In the genomic region with DNA sequence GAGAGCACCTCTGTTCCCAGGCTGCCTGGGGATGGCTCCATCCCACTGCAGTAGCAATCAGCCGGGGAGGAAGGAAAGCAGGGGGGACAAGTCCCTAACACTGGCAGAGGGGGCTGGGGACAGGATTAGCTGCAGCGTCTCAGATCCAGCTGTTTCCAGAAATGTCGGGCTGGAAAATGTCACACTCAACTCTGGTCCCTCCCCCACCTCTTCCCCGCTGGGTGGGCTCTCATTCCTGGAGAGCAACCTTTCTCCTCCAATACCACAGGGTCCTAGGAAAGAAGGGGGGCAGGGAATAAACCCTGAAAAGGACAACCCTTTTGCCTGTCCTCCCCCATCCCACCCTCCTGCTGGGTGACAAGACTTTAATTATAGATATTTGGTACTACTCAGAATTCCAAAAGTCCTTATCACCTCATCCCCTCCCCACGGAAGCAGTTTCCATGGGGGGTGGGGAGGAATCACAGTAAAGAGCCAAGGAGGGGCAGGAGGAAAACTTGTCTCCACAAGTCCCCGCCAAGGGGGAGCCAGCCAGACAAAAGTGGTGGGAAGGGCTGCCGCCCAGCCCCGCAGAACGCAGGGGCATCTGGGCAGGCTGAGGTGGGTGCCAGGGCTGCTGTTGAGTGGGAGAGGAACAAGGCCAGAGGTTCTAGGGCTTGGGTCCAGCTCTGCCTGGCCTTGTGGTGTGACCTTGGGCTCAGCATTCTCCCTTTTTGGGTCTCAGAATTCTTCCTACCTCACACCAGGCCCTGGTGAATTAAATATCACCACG, we compare ENCODE assay signal across 11 mouse cellular contexts. TPM values are rescaled to one million over a fixed set of nuclear protein-coding genes. Genes with fewer than 3 reads are reported as not detected.
A peak's percentile ranks its signal among the peaks of the same experiment; 100 is the strongest.
DNase-seq lines count a peak whose midpoint lies in the region; ATAC-seq and TF ChIP-seq lines count a peak whose summit lies in the region.
"Had no signal": no experiment of that assay in that cellular context is flagged by ENCODE, and none has a peak within 500 bp of the region (broad histone marks: within the 10 kb centered on the region; RNA-seq: fewer than 3 reads in every experiment).

No protein-coding gene starts in this region.

- H3K4me2 ChIP-seq in kidney, postnatal 0 days (ENCODE audit: low read length) = peak overlapping the region; percentile 87
- 0 out of 2 replicates have a peak overlapping the region, but pooled peaks have one; percentile 11 for H3K4me2 ChIP-seq in forebrain, postnatal 0 days (ENCODE audit: low read depth)

- peak overlapping the region; percentile 42; the same call in 1 of the 2 replicates for H3K9ac ChIP-seq in kidney, postnatal 0 days (ENCODE audit: low read depth, low read length)
- H3K9ac ChIP-seq in forebrain, postnatal 0 days = no peak overlapping the region

- H3K27me3 ChIP-seq in kidney, postnatal 0 days (ENCODE audit: insufficient read depth, low read length) = no peaks in the 10 kb centered on the region
- no peaks in the 10 kb centered on the region for H3K27me3 ChIP-seq in forebrain, postnatal 0 days (ENCODE audit: insufficient read depth, low read length)
- H3K27me3 ChIP-seq: Patski had no signal

- TF ChIP-seq CTCF in kidney, postnatal 0 days (IDR thresholded peaks at IDR 0.05; ENCODE audit: low read depth) = no peak
- TF ChIP-seq CTCF in forebrain, postnatal 0 days (IDR thresholded peaks at IDR 0.05; ENCODE audit: low read depth) = no peak

- 0 out of 2 replicates have a peak overlapping the region, but pooled peaks have one; percentile 31 for H3K27ac ChIP-seq in kidney, postnatal 0 days
- H3K27ac ChIP-seq in forebrain, postnatal 0 days (ENCODE audit: low read depth, low read length) = no peak overlapping the region
- H3K27ac ChIP-seq: macrophage had no signal

- peaks cover 83% of the 10 kb centered on the region for H3K4me1 ChIP-seq in kidney, postnatal 0 days (replicated peaks; ENCODE audit: insufficient read depth, low read length)
- H3K4me1 ChIP-seq in forebrain, postnatal 0 days (ENCODE audit: insufficient read depth) = peaks cover 17% of the 10 kb centered on the region; the same call in 1 of the 2 replicates

- peak overlapping the region; percentile 16 for H3K4me3 ChIP-seq in kidney, postnatal 0 days (replicated peaks; ENCODE audit: low read depth, low read length)
- no peak overlapping the region for H3K4me3 ChIP-seq in forebrain, postnatal 0 days (ENCODE audit: low read depth, low read length)

- no peak for ATAC-seq in kidney, postnatal 0 days (replicated peaks; ENCODE audit: low FRiP score, low read depth)
- ATAC-seq in forebrain, postnatal 0 days = peak; percentile 44
- no peak for ATAC-seq in CD4-positive, CD25-positive, alpha-beta regulatory T cell, adult 4 months
- ATAC-seq: Patski had no signal

- H3K9me3 ChIP-seq in kidney, postnatal 0 days (replicated peaks; ENCODE audit: low read length) = no peaks in the 10 kb centered on the region
- H3K9me3 ChIP-seq in forebrain, postnatal 0 days (ENCODE audit: low read length) = no peaks in the 10 kb centered on the region

- H3K36me3 ChIP-seq in kidney, postnatal 0 days (ENCODE audit: insufficient read depth, low read length) = peaks cover 8% of the 10 kb centered on the region; the same call in 1 of the 2 replicates
- H3K36me3 ChIP-seq in forebrain, postnatal 0 days (ENCODE audit: insufficient read depth) = no peaks in the 10 kb centered on the region

- no peak for DNase-seq in kidney, postnatal 0 days (ENCODE audit: low spot score)
- no peak for DNase-seq in kidney, adult 8-10 months
- peak; percentile 49 for DNase-seq in adrenal gland, postnatal 14 days
- peak; percentile 36 for DNase-seq in forebrain, postnatal 0 days
- peak; percentile 65 to 85 for DNase-seq in lung, postnatal 4 days
- DNase-seq in gastrocnemius, adult 8-10 months (ENCODE audit: low spot score in 2 of 2) = no peak
- DNase-seq in testis, postnatal 14 days (ENCODE audit: low spot score) = no peak
- DNase-seq: thymus, postnatal 4 days had no signal

- 25% methylated on average over 10 of the region's 10 CpGs for WGBS in kidney, postnatal 0 days
- 29% methylated on average over 10 of the region's 10 CpGs for WGBS in forebrain, postnatal 0 days

RNA-seq across cellular contexts. Expression of gene Arhgef17, which starts 7.0 kb away (rescaled TPM):
- 7.8 and 8.1 TPM in 2 replicates for polyA plus RNA-seq in kidney, postnatal 0 days (2015; fragmentation: Nextera tagmentation; extraction: Ambion mirVana)
- 43.9 and 47.2 TPM in 2 replicates for total RNA-seq in adrenal gland, postnatal 14 days (2021)
- total RNA-seq in forebrain, postnatal 0 days (2014; rRNA removed) = 47.9 and 52.7 TPM in 2 replicates
- 9.8 and 12.5 TPM in 2 replicates for polyA plus RNA-seq in forebrain, postnatal 0 days (2015; fragmentation: Nextera tagmentation; extraction: Ambion mirVana)
- total RNA-seq in gastrocnemius, adult 8-10 months (2022) = 10 to 100 TPM; 33.5 to 44.3 (median 38.1) TPM
- not detected for polyA plus RNA-seq in CD4-positive, CD25-positive, alpha-beta regulatory T cell, adult 4 months (2017; shearing (Covaris generic))

RNA-seq across cellular contexts. Expression of gene P2ry6, which starts 49.6 kb away (rescaled TPM):
- 4.8 and 5.0 TPM in 2 replicates for polyA plus RNA-seq in kidney, postnatal 0 days (2015; fragmentation: Nextera tagmentation; extraction: Ambion mirVana)
- total RNA-seq in adrenal gland, postnatal 14 days (2021) = 2.4 and 4.8 TPM in 2 replicates
- 1.2 and 2.3 TPM in 2 replicates for total RNA-seq in forebrain, postnatal 0 days (2014; rRNA removed)
- polyA plus RNA-seq in forebrain, postnatal 0 days (2015; fragmentation: Nextera tagmentation; extraction: Ambion mirVana) = 3.1 and 3.8 TPM in 2 replicates
- 1 to 10 TPM in 2 of 4 experiments, under 1 TPM in 2; 0.53 to 1.2 (median 0.94) TPM for total RNA-seq in gastrocnemius, adult 8-10 months (2022)
- polyA plus RNA-seq in CD4-positive, CD25-positive, alpha-beta regulatory T cell, adult 4 months (2017; shearing (Covaris generic)) = not detected

Comparison
In these comparisons a context has a peak if more than half of its experiments do, and no peak if none do; other contexts are left out.
1. DNase-seq: peak in adrenal gland, postnatal 14 days (single experiment), forebrain, postnatal 0 days (single experiment) and lung, postnatal 4 days (2 of 2); none in kidney, postnatal 0 days (single experiment), kidney, adult 8-10 months (0 of 2), gastrocnemius, adult 8-10 months (0 of 2) and testis, postnatal 14 days (single experiment).